Mouse (Mus musculus) layer of hippocampus, adult 9-10 months (tissue): ENCODE data around the gene Camta1.

ENCODE experiments used
- DNase-seq: peaks from one replicate; pipeline ENCODE4 v3.0.0; 2022; ENCODE audit warnings: low spot score

The Camta1 gene

GRCm38 (mm10) chr4:151316428-151316827 is 545.2 kb downstream of the Camta1 start:
- DNase-seq = no peak

- DNase-seq = no peak
These were observed 546.0 kb downstream of the Camta1 start for GRCm38 (mm10) chr4:151315726-151316125.

GRCm38 (mm10) chr4:151310773-151311172 is 550.9 kb downstream of the Camta1 start:
- DNase-seq = no peak

GRCm38 (mm10) chr4:151310056-151310685 is 551.5 kb downstream of the Camta1 start:
- DNase-seq = no peak

- no peak for DNase-seq
These were observed 554.8 kb downstream of the Camta1 start for GRCm38 (mm10) chr4:151306890-151307289.

- no peak for DNase-seq
These were observed 555.3 kb downstream of the Camta1 start for GRCm38 (mm10) chr4:151306311-151306765.

- no peak for DNase-seq
These were observed 555.9 kb downstream of the Camta1 start for GRCm38 (mm10) chr4:151305761-151306160.

GRCm38 (mm10) chr4:151303931-151304330 is 557.7 kb downstream of the Camta1 start:
- no peak for DNase-seq

GRCm38 (mm10) chr4:151303436-151303835 is 558.2 kb downstream of the Camta1 start:
- no peak for DNase-seq

GRCm38 (mm10) chr4:151302195-151303126 is 559.2 kb downstream of the Camta1 start:
- DNase-seq = no peak

GRCm38 (mm10) chr4:151301337-151301736 is 560.3 kb downstream of the Camta1 start:
- DNase-seq = no peak

- no peak for DNase-seq
These were observed 561.0 kb downstream of the Camta1 start for GRCm38 (mm10) chr4:151300706-151301105.

GRCm38 (mm10) chr4:151295515-151296203 is 566.0 kb downstream of the Camta1 start:
- no peak for DNase-seq

- no peak for DNase-seq
These were observed 572.6 kb downstream of the Camta1 start for GRCm38 (mm10) chr4:151288893-151289585.

- no peak for DNase-seq
These were observed 575.7 kb downstream of the Camta1 start for GRCm38 (mm10) chr4:151285905-151286445.

- no peak for DNase-seq
These were observed 576.2 kb downstream of the Camta1 start for GRCm38 (mm10) chr4:151285432-151285831.

- DNase-seq = peak; percentile 72
These were observed 578.5 kb downstream of the Camta1 start for GRCm38 (mm10) chr4:151283092-151283741.

GRCm38 (mm10) chr4:151282103-151282502 is 579.6 kb downstream of the Camta1 start:
- no peak for DNase-seq

- peak; percentile 77 for DNase-seq
These were observed 586.4 kb downstream of the Camta1 start for GRCm38 (mm10) chr4:151275292-151275691.

- no peak for DNase-seq
These were observed 597.8 kb downstream of the Camta1 start for GRCm38 (mm10) chr4:151263786-151264414.

- no peak for DNase-seq
These were observed 598.6 kb downstream of the Camta1 start for GRCm38 (mm10) chr4:151263052-151263451.
